Mouse (Mus musculus) CD4-positive, CD25-positive, alpha-beta regulatory T cell, adult 4 months (primary cell): ENCODE data around the gene March8. TPM values are rescaled to one million over a fixed set of nuclear protein-coding genes. Genes with fewer than 3 reads are reported as not detected.
"Not testable (repeated sequence)": the region's sequence is repeated elsewhere in the genome, so short reads cannot be mapped to it uniquely, and the experiment has no call there.

Experiments
- ATAC-seq: one replicate; pipeline ENCODE4 v1.8.0; 2017
- polyA plus RNA-seq, 2 experiments: library from polyadenylated mRNA; unstranded; fragments of 100-300 nt; shearing (Covaris generic); gene quantifications; one replicate each; pipeline ENCODE4 v1.2.1; 2017

The March8 gene
- polyA plus RNA-seq, result under 1 TPM; 0.40 to 0.86 TPM

DNA sequence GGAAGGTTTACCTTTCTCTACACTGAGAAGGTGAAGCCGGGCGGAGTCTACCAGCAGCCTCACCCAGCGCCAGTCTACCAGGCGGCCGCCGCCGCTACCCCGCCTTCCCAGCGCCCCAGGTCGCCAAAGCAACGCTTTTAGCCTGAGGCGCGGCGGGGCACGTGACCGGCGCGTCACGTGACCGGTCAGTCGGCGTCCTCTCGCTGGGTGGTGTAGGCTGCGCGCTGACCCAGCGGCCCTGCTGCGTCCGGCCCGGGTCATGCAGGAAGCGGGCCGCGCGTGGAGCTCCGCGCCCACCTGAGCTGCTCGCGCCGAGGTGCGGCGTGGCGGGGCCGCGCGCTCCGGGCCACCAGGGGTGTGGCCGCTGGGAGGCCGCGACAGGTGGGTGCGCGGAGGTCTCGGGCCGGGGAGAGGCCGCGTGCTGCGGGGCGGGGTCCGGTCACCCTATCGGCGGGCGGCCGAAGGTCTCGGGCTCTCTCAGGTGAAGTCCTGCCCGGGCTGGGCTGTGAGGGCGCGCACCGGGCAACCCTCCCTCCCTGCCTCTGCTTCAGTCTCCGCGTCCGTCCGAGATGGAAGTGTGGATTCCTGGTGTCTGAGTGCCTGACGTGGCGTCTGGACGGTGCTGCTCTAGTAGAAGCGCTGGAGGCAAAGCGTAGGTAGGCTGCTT is at the start of gene March8:
TSS of gene March8 (plus strand) at position 190 of the 667 bp plus-strand sequence.
- peak; percentile 58 for ATAC-seq

DNA sequence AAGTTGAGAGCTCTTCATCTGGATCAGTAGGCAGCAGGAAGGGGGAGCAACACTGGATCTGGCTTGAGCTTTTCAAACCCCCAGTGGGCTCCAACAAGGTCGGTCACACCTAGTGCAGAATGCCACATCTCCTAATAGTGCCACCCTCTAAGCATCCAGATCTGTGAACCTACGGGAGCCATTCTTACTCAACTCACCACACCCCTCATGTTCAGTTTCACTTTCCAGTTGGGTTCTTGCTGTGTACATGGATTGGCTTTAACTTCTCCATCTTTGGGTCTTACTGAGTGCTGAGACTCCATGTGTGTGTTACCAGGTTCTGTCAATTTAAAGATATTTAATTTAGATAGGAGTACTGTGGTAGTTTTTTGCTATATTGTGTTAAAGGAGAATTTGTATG is 26.4 kb upstream of the March8 start:
- ATAC-seq, result no peak

DNA sequence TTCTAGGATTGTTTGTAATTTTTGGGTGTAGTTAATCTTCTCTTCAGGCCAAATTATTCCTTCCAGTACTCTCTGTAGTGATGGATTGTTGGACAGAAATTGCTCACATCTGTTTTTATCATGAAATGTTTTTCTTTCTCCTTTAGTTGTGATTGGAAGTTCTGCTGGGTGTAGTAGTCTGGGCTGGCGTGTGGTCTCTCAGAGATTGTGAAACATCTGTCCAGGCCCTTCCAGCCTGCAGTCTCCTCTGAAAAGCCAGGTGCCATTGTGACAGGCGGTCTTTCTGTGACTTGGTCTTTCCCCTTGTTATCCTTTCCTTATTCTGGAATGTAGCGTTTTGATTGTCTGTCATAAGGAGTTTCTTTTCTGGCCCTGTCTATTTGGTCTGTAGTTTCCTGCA is 18.6 kb upstream of the March8 start:
- ATAC-seq, result no peak

DNA sequence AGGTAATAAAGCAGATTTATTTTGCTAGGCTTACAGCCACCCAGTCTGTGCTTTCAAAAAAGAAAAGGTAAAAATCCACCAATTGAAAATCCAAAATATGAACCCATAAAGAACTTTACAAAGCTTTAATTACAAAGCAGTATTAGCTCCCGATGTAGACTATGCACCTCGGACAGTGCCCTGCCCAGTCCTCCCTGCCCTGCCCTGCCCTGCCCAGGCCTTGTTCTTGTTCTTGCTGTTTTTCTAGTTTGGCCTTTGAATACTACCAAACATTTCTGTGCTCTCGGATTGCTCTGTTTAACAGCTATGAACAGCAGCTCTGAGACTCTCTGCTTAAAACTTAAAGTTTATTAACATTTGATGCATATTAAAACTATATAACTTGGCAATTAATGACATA is 11.2 kb upstream of the March8 start:
- no peak for ATAC-seq

GRCm38 (mm10) chr6:116331396-116331795 is 6.4 kb upstream of the March8 start:
- no peak for ATAC-seq

DNA sequence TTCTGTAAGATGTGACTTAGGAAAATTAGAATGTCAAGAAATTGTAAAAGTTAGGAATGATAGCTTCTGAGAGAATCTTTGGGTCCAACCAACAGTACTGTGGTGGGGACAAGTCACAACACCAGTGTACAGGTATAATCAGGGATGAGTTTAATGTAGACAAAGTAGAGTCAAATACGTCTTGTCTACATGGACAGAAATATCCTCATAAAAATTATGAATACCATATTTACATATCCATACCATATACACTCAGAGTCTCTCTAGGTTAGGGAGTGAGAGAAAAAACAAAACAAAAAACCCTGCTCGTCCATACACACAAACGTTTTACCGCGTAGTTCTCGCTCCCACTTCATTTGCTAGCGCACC is 374 bp upstream of the March8 start:
- peak; percentile 23 for ATAC-seq

DNA sequence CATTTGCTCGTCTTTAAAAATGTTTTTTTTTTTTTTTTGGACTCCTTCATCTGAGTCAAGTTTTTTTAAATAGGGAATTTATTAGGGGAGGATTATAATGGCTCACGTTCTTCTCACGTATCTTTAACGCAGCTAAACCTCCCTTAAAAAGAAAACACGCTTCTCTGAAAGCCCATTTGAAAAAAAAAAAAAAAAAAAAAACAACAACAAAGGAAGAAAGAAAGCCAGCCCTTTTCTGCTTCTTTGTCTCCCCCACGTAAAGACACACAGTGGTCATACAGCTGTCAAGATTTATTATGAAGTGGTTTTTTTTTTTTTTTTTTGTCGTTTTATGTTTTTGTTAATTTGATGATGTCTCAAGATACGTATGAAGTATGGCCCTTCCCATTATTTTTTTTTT is 696 bp downstream of the March8 start:
- no peak for ATAC-seq

DNA sequence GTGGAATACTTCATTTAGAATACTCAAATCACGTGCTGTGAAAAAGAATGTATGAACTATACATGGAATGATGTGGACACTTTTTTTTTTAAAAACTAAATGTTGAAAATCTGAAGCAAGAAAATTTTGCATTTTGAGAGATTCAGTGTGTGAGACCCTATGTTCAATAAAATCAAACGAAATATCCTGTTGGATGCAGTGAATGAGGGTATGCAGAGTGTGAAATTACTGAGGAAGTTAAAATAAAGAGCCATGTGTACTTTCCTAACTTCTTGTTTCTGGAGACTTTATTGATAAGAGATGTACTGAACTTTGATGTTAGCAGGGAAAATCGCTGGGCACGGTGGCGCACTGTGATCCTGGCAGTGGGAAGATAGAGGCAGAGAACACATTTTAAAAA is 1.3 kb downstream of the March8 start:
- no peak for ATAC-seq

- ATAC-seq, result no peak
These were observed 2.7 kb downstream of the March8 start for GRCm38 (mm10) chr6:116340521-116340920.

DNA sequence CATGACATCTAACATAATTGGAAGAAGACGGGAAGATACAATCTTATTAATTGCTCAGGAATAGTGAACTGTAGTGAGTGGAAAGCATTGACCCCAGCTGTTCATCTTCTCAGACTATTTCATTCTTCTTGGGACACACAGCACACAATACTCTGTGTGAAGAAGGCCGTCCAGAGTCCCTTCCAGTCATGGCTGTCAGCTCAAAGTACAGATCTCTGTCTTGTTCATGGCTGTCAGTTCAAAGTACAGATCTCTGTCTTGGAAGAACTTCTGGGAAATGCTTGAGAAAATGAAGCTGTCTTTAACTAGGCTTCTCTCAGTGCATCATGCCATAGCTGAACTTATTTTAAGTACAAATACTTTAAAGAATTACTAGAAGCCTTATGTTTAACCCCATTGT is 10.1 kb downstream of the March8 start:
- ATAC-seq, result no peak

GRCm38 (mm10) chr6:116349997-116350396 is 12.2 kb downstream of the March8 start:
- ATAC-seq, result no peak

DNA sequence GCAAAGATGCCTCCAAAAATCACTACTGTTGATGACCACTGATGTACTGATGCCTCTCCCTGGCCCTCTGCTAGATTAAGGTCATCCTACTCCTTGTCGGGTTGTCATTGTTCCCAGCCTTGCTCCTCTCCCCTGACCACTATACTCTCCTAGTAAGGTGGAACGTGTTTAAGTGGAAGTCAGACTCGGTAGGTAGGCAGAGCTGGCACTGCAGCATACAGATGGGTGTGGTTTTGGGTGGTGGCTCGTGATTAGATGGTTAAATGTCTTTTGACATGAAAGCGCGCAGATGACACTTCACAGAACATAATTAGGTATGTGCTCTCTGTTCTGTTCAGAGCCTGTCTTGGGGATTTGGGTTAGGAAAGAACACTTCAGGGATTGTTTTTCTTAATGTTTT is 12.8 kb downstream of the March8 start:
- ATAC-seq, result no peak

- no peak for ATAC-seq
These were observed 13.7 kb downstream of the March8 start for GRCm38 (mm10) chr6:116351534-116351933.

DNA sequence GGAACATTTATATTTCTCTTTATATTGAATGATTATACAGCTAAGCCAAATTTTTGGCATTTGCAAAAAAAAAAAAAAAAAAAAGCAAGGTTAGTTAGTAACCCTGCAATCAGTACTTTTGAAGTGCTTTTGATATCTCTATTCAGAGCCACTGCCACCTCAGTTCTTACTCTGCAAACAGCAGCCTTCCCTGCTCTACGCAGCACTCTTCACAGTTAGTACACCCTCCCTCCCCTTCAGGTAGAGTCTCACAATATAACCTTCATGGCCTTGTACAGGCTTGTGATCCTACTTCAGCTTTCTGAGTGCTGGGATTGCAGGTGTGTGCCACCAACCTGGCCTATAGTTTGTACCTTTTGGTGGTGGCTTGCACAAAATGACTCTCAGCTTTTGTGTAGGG is 15.6 kb downstream of the March8 start:
- ATAC-seq, result no peak

GRCm38 (mm10) chr6:116356311-116356947 is 18.6 kb downstream of the March8 start:
- ATAC-seq, result not testable (repeated sequence)

- no peak for ATAC-seq
These were observed 19.1 kb downstream of the March8 start for GRCm38 (mm10) chr6:116356948-116357325.

DNA sequence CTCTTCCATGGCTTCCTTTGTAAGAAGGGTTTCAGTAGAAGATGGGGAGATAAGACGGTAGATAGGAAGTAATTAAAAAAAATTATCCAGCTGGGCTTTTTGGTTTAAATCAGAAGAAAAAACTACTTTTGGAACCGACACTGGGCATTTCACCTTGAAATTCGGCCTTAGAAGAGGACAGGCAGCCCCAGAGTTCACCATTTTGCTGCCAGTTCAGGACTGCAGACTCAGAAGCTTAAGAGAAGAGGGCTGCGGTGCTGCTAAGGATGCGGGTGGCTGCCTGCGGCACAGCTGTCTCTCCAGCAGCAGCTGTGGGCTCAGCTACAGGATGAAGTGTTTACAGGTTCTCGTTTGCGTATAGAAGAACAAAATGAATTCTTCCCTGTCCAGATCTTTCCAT is 20.2 kb downstream of the March8 start:
- ATAC-seq, result no peak

- ATAC-seq, result no peak
These were observed 21.4 kb downstream of the March8 start for GRCm38 (mm10) chr6:116359256-116359655.

DNA sequence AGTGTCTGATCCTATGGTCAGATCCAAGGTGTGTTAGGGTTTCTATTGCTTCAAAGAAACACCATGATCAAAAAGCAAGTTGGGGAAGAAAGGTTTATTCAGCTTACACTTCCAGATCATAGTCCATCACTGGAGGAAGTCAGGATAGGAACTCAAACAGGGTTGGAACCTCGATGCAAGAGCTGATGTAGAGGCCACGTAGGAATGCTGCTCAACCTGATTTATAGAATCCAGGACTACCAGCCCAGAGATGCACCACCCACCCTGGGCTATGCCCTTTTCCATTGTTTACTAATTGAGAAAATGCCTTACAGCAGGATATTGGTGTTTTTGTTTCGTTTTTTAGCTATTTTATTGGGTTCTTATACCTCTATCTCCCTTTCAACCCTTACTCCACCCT is 23.6 kb downstream of the March8 start:
- ATAC-seq, result no peak

DNA sequence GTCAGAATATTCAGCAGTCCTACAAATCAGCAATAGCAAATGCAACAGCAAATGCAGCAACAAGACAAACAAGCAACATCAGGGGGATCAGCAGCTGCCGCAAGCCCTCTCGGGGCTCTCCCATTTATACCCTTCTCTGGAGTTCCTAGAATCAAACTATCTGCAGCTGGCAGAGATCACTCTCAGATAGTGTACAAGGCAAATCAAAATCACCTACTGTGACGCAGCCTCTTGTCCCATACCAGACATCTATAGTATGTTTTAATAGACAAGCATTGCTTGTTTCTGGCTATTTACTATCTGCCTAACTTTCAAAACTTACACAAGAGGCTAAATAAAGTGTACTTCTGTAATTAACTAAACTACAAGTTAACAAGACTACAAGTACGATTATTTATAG is 24.2 kb downstream of the March8 start:
- ATAC-seq, result no peak

DNA sequence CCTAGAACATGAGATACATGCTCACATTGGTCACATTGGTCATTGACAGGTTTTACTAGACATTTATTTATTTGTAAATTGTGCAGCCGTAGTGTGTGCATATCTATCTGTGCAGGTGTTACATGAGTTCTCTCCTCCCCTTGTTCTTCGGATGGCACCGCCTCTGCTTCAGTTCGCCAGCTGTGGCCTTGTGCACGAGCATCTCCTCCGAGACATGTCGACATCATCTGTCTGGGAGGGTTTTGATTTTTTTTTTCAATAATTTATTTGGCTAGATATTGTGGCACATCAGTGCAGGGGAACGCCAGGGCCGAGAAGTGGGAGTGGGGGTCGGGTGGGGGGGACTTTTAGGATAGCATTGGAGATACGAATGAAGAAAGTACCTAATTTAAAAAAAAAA is 30.1 kb downstream of the March8 start:
- ATAC-seq, result no peak

- no peak for ATAC-seq
These were observed 32.0 kb downstream of the March8 start for GRCm38 (mm10) chr6:116369811-116370210.

DNA sequence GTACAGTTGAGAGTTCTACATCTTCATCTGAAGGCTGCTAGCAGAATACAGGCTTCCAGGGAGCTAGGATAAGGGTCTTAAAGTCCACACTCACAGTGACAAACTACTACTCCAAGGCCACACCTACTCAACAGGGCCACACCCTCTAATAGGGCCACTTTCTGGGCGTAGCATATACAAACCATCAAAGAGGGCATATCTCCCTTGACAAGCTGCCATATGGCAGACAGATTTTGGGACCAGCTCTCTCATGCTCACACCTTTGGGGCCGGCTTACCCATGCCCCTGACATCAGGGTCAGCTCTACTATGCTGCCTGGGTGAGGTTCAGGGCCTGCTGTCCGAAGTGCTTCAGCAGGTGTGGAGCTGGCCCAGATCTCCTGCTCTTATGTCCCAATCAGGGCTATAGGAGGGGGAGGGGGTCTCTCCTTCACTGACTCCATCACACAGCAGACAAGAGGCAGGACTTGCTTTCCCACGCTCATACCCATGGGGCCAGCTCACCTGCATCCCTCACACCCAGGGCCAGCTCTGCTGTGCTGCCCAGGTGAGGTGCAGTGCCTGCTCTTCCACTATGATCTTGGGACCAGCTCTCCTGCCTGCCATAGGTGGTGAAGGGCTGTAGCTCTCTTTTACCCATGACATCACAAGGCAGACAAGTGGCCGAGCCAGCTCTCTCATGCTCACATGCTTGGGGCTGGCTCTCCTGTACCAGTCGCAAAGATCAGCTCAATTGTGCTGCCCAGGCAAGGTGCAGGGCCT is 32.6 kb downstream of the March8 start:
- ATAC-seq, result no peak

- ATAC-seq, result no peak
These were observed 33.7 kb downstream of the March8 start for GRCm38 (mm10) chr6:116371500-116371899.
